Mouse (Mus musculus) urinary bladder, postnatal 10 days (tissue): ENCODE results near the gene St7.

Source experiments
- DNase-seq: peaks from one replicate; pipeline ENCODE4 v3.0.0; 2022; ENCODE audit warnings: low spot score

St7 gene

DNA sequence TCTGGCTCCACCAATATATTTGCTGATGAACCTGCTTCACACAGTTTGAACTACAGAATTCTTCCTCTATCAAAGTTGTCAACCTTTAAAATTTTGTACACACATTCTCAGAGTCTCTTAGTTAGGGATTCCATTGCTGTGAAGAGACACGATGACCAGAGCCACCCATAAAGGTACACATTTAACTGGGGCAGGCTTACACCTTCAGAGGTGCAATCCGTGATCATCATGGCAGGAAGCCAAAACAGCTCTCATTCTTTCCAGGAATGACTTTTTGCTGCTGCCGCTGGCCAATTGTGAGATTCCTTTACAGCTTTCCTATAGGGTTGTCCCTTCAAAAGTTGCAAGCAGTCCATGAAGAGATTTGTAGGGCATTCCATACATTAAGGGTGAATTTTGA is 210.6 kb downstream of the St7 start:
- DNase-seq: no peak

DNA sequence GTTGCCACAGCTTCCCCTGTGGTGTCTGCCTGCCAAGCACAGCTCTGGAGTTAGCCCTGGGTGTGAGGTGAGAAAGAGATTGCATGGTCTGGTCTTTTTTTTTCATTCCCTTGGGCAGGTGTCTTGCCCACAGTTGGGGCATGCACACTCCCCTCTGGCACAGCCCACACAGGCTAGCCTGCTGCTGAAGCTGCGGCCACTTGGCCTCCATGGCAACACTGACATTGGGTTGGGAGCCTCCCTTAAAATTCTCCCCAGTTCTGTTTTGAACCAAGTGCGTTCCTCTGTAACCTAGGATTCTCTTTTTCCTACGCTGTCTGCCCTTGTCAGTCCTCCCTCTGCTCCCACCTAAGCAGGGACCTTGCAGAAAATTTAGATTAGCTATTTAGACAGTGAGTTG is 213.0 kb downstream of the St7 start:
- DNase-seq: no peak

DNA sequence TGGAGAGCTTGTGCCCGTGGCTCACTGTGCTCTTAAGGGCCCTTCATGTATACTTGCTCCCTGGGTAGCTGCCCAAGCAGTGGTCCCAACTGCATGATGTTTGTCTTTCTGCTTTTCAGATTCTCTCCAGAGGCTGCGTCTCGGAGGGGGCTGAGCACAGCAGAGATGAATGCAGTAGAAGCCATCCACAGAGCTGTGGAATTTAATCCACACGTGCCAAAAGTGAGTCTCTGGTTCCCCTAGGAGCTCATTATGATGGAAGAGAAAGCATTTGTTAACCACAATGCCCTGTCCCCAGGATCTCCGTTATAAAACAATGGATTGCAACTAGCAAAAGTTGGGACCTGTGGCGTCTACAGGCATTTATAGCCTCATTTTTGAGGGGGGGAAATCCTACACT is 213.6 kb downstream of the St7 start:
- DNase-seq: no peak

DNA sequence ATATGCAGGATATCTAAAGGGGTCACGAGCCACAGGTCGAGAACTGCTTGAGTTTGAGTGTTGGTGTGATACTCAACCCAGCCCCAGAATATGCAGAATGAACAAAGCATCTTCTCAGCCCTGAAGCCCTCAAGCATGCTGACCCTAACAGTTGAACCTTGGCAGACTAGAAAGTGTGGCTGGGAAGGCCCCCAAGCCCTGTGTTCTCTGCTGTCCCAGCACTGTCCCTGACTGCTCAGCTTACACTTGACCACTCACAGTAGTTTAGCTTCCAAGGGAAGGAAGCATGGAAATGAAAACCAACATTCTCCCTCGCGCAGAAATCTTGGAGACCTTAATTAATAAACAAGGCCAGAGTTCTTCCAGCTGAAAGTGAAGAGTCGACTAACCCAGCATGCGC is 219.6 kb downstream of the St7 start:
- no peak for DNase-seq

DNA sequence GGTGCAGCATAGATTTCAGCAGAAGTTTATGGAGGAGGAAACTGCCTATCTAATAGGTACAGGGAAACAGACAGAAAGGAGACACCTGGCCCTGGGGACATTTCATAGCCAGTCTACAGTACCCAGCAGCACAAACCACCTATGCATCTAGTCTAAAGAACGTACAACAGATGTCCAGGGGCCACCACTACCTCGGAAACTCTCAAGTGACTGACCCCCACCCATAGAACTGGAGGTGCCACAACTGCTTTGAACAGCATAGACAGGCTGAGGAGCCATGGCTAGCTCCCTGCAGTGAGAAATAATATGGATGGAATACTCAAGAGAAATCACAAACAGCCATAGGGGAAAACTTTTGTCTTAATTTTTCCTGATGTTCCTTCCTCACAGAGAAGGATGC is 220.1 kb downstream of the St7 start:
- DNase-seq: no peak

DNA sequence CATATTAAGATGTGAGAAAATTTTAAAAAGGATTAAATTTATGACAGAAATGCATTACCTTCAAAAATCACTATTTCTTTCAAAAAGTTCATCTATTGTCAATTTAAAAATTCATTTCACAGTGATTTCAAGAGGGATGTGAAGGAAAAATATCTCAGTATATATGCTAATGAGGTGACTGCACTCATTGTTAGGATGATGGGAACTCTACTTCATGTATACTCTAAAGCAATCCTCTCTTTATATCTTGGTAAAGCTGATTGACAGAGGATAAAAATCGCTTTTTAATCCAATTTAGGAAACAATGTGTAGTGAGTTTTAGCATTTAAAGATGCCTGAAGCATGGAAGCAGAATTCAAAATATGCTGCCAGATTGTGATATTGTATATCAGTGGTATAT is 220.6 kb downstream of the St7 start:
- DNase-seq: no peak

DNA sequence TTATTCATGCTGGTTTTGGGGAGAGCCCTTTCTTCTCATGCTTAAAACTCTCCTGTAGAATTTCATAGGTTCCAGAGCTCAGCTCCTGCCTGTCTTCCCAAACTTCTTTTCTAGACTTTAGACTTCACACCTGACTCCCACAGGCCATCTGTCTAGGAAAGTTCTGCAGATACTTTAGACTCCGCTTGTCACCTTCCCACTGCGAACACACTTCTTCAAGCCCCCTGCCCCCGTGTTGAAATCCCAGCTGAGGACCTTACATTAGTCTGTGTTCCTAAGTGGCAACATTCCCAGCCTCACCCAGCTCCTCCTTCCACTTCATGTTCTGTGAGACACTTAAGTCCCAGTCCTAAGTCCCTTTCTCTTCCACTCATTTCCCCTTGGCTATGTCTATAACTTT is 221.6 kb downstream of the St7 start:
- DNase-seq: no peak

DNA sequence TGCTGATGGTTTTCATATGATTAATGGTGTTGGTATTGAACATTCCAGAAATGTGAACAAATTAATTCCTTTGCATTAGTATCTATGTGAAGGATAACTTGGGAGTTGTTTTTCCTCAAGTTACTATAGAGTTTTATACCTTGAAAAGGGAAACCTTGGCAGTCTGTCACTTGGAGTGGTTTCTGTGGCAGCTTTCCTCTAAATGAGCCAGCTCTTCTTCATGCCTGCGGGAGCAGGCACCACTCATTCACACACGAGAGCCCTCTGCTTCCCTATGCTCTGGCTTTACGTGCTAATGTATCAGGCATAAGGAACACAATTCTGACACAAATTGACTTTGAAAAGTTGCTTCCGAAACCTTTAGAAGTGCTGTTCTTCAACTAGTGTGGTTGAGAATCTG is 224.5 kb downstream of the St7 start:
- DNase-seq: no peak

DNA sequence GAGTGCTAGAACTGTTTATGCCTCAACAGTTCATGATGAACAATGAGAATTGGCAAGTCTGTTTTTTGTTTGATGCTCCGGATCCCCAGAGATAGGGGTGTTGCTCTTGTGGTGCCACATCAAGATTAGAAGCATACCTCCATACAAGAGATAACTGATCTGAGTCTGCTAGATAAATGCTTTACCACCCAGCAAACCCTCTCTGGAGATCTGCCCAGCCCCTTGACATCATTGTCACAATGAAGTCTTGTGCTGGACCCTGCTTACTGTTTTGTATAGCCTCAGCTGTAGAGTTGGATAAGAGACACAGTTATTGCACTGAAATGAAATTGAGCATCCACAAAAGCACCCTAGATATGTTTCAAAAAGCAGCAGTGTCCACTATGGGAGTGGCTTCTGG is 229.4 kb downstream of the St7 start:
- no peak for DNase-seq

DNA sequence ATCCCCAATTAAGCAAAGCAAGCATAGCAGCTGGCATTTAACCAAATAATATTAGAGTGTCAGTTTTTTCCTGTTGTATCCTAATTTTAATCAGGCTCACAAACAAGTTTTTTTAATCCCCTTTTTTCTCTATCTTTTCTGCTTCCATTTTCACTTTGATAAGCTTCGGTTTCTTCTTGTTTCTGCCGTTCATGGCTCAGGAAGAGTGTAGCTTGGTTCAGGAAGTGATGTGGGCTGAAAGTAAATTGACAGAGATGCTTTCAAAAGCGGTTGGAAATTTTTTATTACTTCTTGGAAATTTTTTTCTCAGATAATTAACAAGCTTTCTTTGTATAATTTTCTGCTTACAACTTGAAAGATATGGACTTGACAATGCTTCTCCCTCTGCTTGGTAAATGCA is 230.2 kb downstream of the St7 start:
- no peak for DNase-seq

DNA sequence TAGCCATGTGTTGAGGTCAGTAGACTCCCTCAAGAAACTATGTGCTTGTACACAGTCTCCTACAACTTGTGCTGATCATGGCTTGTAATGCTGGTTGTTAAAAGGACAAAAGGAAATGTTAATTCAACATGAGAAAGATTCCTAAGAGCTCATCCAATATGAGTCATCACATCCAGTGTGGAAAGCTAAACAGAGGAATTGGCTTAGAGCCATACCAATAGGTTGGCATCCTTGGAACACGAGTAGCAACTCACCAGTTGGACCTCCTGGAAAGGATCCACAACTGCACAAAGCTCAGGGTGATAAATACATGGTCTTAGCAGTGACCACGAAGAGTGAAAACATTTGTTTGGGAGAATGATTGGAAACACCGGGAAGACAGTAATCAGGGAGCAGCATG is 230.6 kb downstream of the St7 start:
- no peak for DNase-seq

DNA sequence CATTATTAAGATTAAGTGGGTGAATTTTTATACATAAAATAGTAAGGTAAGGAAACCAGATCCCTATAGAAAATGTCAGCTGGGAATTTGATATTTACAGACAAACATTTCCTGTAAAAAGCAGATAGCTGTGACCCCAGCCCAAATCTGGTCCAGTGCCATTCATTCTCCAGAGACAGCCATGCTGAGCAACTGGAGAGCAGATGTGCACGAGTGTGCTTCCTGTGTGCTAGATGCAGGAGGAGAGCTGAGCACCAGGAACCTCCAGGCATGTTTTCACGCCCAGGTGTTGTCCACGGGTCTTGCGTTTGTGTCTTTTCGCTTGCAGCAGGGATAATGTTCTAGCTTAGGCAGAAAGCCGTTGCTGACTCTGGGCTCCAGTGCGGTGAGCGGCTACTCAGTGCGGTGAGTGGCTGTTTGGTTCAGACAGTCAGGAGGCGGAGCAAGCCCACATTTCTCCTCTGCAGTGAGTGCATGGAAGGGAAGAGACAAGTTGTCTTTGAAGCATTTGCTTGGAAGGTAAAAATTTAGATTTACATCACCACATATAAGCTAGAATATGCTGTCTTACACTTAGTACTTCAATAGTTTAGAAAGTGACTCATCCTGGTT is 231.3 kb downstream of the St7 start:
- no peak for DNase-seq

DNA sequence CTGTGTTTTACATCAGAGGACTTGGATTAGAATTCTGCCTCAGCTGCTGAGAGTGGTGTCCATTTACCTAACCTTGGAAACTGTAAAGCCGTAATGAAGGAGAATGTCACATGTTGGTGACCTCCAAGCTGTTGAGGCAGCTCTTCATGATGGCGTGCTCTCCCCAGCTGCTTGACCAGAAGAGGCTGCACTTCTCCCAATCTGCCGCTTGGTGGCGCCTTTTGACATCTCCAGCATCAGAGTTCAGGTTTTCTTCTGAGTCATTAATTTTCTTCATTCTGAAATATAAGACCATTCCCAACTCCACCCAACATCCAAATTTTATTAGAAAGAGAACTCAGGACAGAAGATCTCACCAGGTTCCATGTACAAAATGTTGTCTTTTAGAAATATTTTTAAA is 232.5 kb downstream of the St7 start:
- DNase-seq: no peak

DNA sequence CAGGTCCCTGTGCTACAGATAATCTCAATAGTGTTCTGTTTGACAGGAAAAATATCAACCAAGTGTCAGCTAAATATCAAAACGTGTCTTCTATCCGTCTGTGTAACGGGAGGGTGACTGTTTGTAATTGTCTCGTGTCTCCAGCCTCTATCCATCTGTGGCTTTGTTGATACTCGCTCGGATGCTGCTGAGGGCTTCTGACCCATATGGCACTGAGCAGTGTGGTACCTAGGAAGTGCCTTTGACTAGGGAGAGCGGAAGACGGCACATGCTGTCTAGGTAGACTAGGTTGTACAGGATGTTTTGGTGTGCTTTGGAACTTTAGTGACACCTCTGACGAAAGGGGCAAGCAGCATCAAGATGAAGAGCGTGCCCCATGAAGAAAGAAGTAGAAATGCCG is 235.0 kb downstream of the St7 start:
- DNase-seq: no peak

DNA sequence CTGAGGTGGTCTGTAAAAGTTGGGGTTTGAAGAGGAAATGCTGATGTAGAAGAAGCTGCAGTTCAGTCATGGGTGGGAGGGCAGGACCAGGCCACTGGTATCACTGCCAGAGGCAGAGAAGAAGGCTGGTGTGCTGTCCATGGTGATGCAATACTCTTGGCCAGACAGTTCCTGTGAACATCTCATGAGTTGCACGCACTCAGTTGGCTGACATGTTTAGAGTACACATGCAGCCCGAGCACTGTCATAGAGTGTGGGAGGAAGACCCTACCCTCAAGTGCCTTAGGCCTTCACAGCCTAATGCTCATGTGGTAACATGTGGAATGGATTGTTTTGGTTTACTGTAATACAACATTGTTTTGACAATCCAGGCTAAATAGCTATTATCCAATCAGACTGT is 238.5 kb downstream of the St7 start:
- no peak for DNase-seq

DNA sequence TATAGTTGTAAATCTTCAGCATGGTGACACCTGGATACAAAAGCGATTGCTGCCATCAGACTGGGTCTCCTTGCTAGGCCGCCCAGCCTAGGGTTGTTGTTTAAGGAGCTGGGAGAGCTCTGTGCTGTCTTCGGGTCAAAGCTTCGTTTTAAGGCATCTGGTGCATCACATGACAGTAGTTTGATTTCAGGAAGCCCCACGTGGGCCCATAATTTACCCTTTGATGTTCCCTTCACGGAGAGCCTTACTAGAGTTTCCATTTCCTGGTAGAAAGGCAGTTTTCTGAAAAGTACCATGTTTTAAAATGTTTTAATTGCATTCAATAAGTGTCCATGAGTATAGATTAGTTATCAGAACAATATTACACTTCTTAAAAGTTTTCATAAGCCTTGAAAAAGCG is 239.1 kb downstream of the St7 start:
- no peak for DNase-seq

DNA sequence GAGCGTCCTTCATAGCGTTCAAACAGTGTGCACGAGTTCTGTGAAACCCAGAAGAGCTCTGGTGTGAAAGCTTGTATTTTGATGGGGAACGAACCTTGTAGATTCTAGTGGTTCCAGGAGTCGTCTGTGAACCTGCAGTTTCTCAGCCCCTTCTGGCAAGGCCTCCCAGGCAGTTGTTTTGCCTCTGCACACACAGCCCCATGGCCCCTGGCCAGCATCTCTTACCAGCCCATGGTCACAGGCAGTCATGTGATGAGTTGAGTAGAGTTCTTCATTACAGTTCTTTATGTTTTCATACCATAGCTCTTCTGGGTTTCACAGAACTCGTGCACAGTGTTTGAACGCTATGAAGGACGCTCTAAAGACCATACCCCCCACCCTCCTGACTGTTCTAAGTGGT is 240.1 kb downstream of the St7 start:
- no peak for DNase-seq

DNA sequence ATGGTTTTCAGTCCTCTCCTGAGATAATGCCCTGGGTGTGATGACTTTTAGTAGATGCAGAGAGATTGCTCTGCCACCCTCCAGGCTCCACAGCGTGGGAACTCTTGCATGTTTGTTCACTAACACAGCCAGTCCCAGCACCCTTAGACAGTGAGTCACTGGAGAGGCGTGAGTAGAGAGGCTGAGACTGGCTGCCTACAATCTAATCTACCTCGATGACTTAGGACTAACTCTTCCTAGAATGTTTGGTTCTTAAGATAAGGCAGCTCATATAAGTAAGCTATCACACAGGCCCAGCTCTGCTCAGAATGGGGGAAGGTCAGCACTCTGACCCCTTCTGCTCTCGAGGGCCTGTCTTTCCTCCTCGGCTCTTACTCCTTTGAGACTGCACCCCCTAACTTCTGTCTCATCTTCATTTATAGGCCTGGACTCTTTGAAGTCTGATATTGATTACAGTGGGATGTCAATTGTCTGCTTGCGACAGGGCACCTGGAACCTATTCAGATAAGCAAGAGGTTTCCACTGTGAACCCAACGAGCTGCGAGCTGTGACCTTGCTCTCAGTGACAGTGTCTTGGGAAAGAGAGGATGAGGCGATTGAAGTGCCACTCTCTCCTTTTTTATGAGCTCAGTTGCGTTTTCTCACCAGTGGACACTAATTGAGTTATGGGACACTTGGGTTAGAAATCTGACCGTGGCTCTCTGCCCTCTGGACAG is 246.1 kb downstream of the St7 start:
- DNase-seq: no peak

DNA sequence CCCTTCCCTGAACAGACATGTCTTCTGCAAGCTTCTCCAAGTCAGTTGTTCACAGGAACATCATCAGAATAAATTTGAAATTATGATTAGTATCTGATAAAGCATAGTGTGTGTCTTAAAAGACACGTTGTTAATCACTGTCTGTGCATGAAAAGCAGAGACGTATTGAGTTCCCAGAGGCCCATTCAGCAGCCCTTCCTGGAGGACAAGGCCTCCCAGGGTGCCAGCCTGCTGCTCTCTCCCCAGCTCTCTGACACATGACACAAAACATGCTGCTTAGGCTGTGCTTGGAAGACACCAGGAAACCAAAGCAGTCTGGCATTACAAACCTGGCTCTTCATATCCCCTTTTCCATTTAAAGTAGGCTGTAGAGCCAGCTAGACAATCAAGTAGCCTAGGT is 249.2 kb downstream of the St7 start:
- no peak for DNase-seq

DNA sequence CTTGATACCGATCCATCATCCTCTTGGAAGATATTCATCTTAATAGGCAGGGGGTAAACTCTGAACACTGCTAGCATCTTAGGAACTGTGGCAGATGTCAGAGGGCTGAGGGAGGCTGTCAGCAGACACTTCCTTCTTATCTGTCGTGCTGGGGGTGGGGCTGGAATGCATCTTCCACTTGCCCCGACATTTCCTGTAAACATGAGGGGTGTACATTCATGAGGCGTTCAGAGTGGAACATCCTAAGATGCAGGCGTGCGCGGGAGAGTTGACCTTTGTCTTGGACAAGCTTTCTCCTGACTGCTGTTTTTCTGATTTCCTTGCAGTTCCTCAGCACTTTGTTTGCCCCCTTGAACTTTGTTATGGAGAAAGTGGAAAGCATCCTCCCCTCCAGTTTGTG is 249.6 kb downstream of the St7 start:
- DNase-seq: no peak

DNA sequence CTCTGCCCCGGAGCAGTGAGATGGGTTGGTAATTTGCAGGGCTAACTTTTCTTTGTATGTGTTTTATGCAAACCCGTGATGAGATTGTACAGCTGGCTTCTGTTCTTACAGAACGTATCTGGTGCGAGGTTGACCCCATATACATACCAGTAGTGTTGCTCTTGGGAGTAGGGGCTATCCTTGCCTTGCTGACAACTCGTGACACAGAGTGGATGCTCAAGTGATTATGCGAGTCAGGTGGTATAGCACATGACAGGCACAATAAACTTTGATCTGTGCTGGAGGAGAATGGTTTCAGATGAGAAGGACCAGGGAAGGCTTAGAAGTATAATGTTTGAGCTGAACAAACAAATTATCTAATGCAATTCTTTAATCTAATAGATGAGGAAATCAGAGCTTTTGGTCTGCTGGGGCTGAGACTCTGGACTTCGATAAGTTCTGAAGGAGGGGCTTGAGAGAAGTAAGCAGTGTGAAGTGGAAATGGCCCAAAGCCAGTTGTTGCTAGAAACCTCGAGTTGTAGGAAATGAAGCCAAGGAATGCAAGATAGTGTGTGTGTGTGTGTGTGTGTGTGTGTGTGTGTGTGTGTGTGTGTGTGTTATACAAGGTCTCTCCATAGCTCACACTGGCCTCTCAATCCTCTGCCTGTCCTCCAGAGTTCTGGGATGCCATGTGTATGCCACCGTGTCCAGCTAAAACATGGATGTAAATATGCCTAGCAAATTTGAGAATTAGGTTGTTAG is 251.3 kb downstream of the St7 start:
- no peak for DNase-seq

DNA sequence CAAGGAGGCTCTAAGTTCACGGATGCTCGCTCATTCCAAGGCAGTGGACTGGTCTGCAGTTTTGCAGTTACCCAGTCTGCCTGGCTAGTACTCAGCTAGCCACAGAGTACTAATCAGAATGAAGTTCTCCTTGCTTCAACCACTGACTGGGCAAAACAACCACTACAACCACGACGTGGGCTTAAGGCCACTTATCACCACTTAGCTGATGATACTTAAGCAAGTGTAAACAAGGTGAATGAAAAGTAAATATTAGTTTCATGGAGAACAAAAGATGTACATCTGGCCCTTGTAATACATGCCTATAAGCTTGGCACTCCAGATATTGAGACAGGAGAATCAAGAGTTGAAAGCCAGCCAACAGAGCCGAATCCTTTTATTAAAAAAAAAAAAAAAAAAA is 253.7 kb downstream of the St7 start:
- no peak for DNase-seq

DNA sequence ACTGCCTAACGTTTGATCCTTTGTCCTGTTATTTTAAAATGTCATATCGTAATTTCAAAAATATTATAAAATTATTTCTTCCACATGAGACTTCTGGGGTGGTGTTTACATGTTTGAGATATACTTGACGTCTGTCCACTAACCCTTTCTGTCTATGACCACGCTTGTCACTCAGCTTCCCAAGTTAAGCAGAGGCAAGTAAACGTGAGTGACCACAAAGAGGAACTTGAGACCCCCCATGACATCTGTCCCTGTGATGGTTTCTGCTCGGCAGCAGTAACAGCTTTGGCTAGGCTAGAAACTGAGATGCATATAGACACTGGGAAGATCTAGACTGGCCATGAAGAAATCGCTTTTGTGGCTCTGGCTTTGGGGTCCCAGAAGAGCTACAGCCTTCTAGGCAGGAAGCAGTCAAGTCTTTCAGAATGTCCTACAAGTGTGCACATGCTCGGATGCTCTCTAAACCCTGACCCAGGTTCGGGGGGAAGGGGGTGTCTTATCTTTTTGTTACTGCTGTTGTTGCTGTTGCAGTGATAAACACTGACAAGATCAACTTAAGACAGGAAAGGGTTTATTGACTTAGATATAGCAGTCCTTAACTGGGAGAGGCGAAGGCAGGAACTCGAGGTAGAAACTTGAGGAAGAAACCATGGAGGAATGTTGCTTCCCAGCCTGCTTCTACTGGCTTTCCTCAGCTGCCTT is 254.5 kb downstream of the St7 start:
- DNase-seq: no peak
